In the genomic region with DNA sequence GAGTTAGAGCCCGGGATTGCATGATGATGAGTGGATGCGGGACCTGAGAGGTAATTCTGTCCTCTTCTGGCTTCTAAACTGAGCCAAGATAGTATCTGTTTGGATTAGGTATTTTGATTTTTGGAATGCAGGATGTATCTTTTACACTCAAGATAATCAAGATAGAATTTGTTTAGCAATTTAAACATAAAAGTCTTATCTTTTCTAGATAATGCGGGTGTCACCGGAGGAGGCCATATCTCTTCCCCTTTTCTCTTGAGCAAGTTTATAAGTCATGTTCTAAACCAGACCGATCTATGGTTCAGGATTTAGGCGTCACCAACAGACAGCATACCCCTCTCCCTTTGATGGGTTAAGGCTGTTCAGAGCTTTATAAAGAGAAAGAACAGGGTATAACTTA, we compare ENCODE assay signal across 17 mouse cellular contexts. TPM values are rescaled to one million over a fixed set of nuclear protein-coding genes. Genes with fewer than 3 reads are reported as not detected.
DNase-seq lines count a peak whose midpoint lies in the region; ATAC-seq and TF ChIP-seq lines count a peak whose summit lies in the region.
"Had no signal": no experiment of that assay in that cellular context is flagged by ENCODE, and none has a peak within 500 bp of the region (broad histone marks: within the 10 kb centered on the region; RNA-seq: fewer than 3 reads in every experiment).

No protein-coding gene starts in this region.

- peaks cover 14% of the 10 kb centered on the region for H3K4me1 ChIP-seq in hindbrain, embryonic 15.5 days (replicated peaks)
- no peaks in the 10 kb centered on the region for H3K4me1 ChIP-seq in hindbrain, embryonic 11.5 days (replicated peaks; ENCODE audit: control insufficient read depth, insufficient read depth, low read length)
- peaks cover 6% of the 10 kb centered on the region for H3K4me1 ChIP-seq in lung, adult 2 months (ENCODE audit: control insufficient read depth, insufficient read depth, low read length)
- H3K4me1 ChIP-seq in MEL (ENCODE audit: control insufficient read depth in 1 of 2, insufficient read depth in 2 of 2, low read length in 2 of 2), result peaks cover 2 to 20% of the 10 kb centered on the region in 2 experiments

- peak; percentile 30 for DNase-seq in heart, adult 11 months
- DNase-seq in heart, postnatal 14 days, result no peak
- no peak for DNase-seq in hindbrain, embryonic 11.5 days (ENCODE audit: low spot score)
- no peak for DNase-seq in lung, adult 2 months
- DNase-seq in lung, postnatal 14 days, result no peak
- peak; percentile 28 for DNase-seq in MEL (ENCODE audit: low read depth, low spot score)
- no peak for DNase-seq in left cerebral cortex, adult 2 months (ENCODE audit: extremely low spot score in 1 of 2, low spot score in 2 of 2)
- DNase-seq: adrenal gland, postnatal 14 days; cerebellum, adult 11-12 months; cerebellum, adult 9-10 months; forebrain, postnatal 0 days; gastrocnemius, postnatal 14 days had no signal

- H3K36me3 ChIP-seq in hindbrain, embryonic 15.5 days, result no peaks in the 10 kb centered on the region
- H3K36me3 ChIP-seq in hindbrain, embryonic 11.5 days (ENCODE audit: control insufficient read depth, insufficient read depth, low read length), result no peaks in the 10 kb centered on the region
- peaks cover 0 to 21% of the 10 kb centered on the region in 2 experiments; a peak in 2 of 4 replicates for H3K36me3 ChIP-seq in MEL (ENCODE audit: control insufficient read depth in 1 of 2, insufficient read depth in 2 of 2, low read length in 2 of 2)
- H3K36me3 ChIP-seq: embryonic facial prominence, embryonic 12.5 days had no signal

- TF ChIP-seq CTCF in lung, adult 2 months (IDR thresholded peaks at IDR 0.05; ENCODE audit: insufficient read depth, low read length), result no peak
- no peak for TF ChIP-seq CTCF in MEL (IDR thresholded peaks at IDR 0.05 in 2 of 3, conservative IDR thresholded peaks at IDR 0.05 in 1 of 3; ENCODE audit: control insufficient read depth in 1 of 3, insufficient read depth in 1 of 3, low read depth in 2 of 3, low read length in 3 of 3, poor library complexity in 1 of 3, severe bottlenecking in 1 of 3)
- TF ChIP-seq CTCF in left cerebral cortex, adult 2 months (IDR thresholded peaks at IDR 0.05), result no peak

- H3K4me2 ChIP-seq in hindbrain, embryonic 15.5 days, result no peak overlapping the region
- no peak overlapping the region for H3K4me2 ChIP-seq in hindbrain, embryonic 11.5 days (replicated peaks; ENCODE audit: low read depth, low read length)
- H3K4me2 ChIP-seq: embryonic facial prominence, embryonic 12.5 days had no signal

- 0 out of 2 replicates have a peak overlapping the region, but pooled peaks have one; percentile 16 for H3K9ac ChIP-seq in hindbrain, embryonic 15.5 days
- H3K9ac ChIP-seq in hindbrain, embryonic 11.5 days (ENCODE audit: low read depth, low read length), result no peak overlapping the region
- no peak overlapping the region for H3K9ac ChIP-seq in MEL (ENCODE audit: control insufficient read depth, low read depth, low read length, poor library complexity, severe bottlenecking)
- H3K9ac ChIP-seq: embryonic facial prominence, embryonic 12.5 days; hindbrain, embryonic 14.5 days had no signal

- no peaks in the 10 kb centered on the region for H3K27me3 ChIP-seq in hindbrain, embryonic 15.5 days
- H3K27me3 ChIP-seq in hindbrain, embryonic 11.5 days (ENCODE audit: control insufficient read depth, insufficient read depth, low read length), result no peaks in the 10 kb centered on the region
- no peaks in the 10 kb centered on the region for H3K27me3 ChIP-seq in MEL (ENCODE audit: control insufficient read depth in 1 of 2, insufficient read depth in 2 of 2, low read length in 2 of 2)
- H3K27me3 ChIP-seq: embryonic facial prominence, embryonic 12.5 days; Patski had no signal

- intact Hi-C loops in heart, postnatal 14 days (cut with DNase I), result no loop called here
- intact Hi-C loops in left cerebral cortex, adult 2 months (cut with DNase I), result no loop called here

- peaks cover 15% of the 10 kb centered on the region for H3K79me2 ChIP-seq in MEL (ENCODE audit: control insufficient read depth, insufficient read depth, low read length, poor library complexity)

- peak; percentile 24 to 82; a peak in 3 of 4 replicates for TF ChIP-seq EP300 in MEL (IDR thresholded peaks at IDR 0.05; ENCODE audit: low read depth in 1 of 2, low read length in 2 of 2)

- no peaks in the 10 kb centered on the region for H3K9me3 ChIP-seq in hindbrain, embryonic 15.5 days
- no peaks in the 10 kb centered on the region for H3K9me3 ChIP-seq in hindbrain, embryonic 11.5 days (ENCODE audit: control insufficient read depth, low read length)
- no peaks in the 10 kb centered on the region for H3K9me3 ChIP-seq in MEL (replicated peaks; ENCODE audit: insufficient read depth, low read length)
- H3K9me3 ChIP-seq: embryonic facial prominence, embryonic 12.5 days had no signal

- no peak for TF ChIP-seq POLR2A in lung, adult 2 months (IDR thresholded peaks at IDR 0.05; ENCODE audit: borderline replicate concordance, extremely low read depth, low read depth, low read length)
- TF ChIP-seq POLR2A in MEL (IDR thresholded peaks at IDR 0.05; ENCODE audit: control insufficient read depth in 1 of 2, insufficient read depth in 1 of 2, low read depth in 1 of 2, low read length in 2 of 2, poor library complexity in 1 of 2), result no peak

- TF ChIP-seq RAD21 in MEL (IDR thresholded peaks at IDR 0.05; ENCODE audit: low read depth, low read length), result no peak

- WGBS in hindbrain, embryonic 15.5 days, result 93% methylated on average over 6 of the region's 6 CpGs
- 97% methylated on average over 6 of the region's 6 CpGs for WGBS in hindbrain, embryonic 11.5 days
- 52% methylated on average over 6 of the region's 6 CpGs for WGBS in lung, adult 2 months

- ATAC-seq in hindbrain, embryonic 15.5 days (ENCODE audit: low FRiP score, low read depth), result no peak
- ATAC-seq in hindbrain, embryonic 11.5 days (ENCODE audit: low FRiP score), result no peak
- ATAC-seq: activated CD4-positive, CD25-positive, alpha-beta regulatory T cell, adult 4 months; forebrain, postnatal 0 days; Patski had no signal

- no peak overlapping the region for H3K27ac ChIP-seq in hindbrain, embryonic 15.5 days (replicated peaks)
- H3K27ac ChIP-seq in hindbrain, embryonic 11.5 days (ENCODE audit: low read depth, low read length), result no peak overlapping the region
- no peak overlapping the region for H3K27ac ChIP-seq in MEL (ENCODE audit: control insufficient read depth, low read depth, low read length)
- no peak overlapping the region for H3K27ac ChIP-seq in left cerebral cortex, adult 2 months
- H3K27ac ChIP-seq: embryonic facial prominence, embryonic 12.5 days; hindbrain, embryonic 14.5 days had no signal

- no peak overlapping the region for H3K4me3 ChIP-seq in hindbrain, embryonic 15.5 days
- no peak overlapping the region for H3K4me3 ChIP-seq in hindbrain, embryonic 11.5 days (ENCODE audit: low read depth, low read length)
- peak overlapping the region; percentile 52 for H3K4me3 ChIP-seq in lung, adult 2 months (replicated peaks; ENCODE audit: extremely low read depth, low read depth, low read length)
- no peak overlapping the region for H3K4me3 ChIP-seq in MEL (ENCODE audit: control insufficient read depth in 1 of 2, insufficient read depth in 1 of 2, low read depth in 2 of 2, low read length in 2 of 2)
- no peak overlapping the region for H3K4me3 ChIP-seq in left cerebral cortex, adult 2 months
- H3K4me3 ChIP-seq: embryonic facial prominence, embryonic 12.5 days had no signal

TF ChIP-seq in MEL, 35 proteins besides CTCF, POLR2A, EP300 and RAD21:
- TF ChIP-seq GABPA (IDR thresholded peaks at IDR 0.05; ENCODE audit: low read depth, low read length) (no peak), BHLHE40 (IDR thresholded peaks at IDR 0.05; ENCODE audit: borderline replicate concordance, low read depth, low read length) (no peak), MEF2A (IDR thresholded peaks at IDR 0.05; ENCODE audit: extremely low read depth, insufficient replicate concordance, low read depth, low read length, poor library complexity, severe bottlenecking) (no peak), KAT2A (conservative IDR thresholded peaks at IDR 0.05; ENCODE audit: low read depth, low read length) (no peak), MAX (IDR thresholded peaks at IDR 0.05; ENCODE audit: low read length) (no peak), TCF12 (IDR thresholded peaks at IDR 0.05; ENCODE audit: low read depth, low read length) (0 out of 2 replicates have a peak, but pooled peaks have one; percentile 5), GATA1 (IDR thresholded peaks at IDR 0.05; ENCODE audit: low read depth, low read length) (peak; percentile 87), TAL1 (IDR thresholded peaks at IDR 0.05; ENCODE audit: low read length) (no peak), UBTF (IDR thresholded peaks at IDR 0.05; ENCODE audit: borderline replicate concordance, insufficient read depth, low read depth, low read length) (no peak), RCOR1 (IDR thresholded peaks at IDR 0.05; ENCODE audit: low read depth, low read length) (peak; percentile 76), USF1 (IDR thresholded peaks at IDR 0.05; ENCODE audit: low read depth, low read length) (no peak)

RNA-seq across cellular contexts. Expression of a gene that starts 3.1 kb away (rescaled TPM):
- 10 to 100 TPM; 11.9 to 14.7 TPM for total RNA-seq in heart, postnatal 14 days (2021)
- 13.2 and 13.8 TPM in 2 replicates for polyA plus RNA-seq in hindbrain, embryonic 15.5 days (2015; fragmentation: Nextera tagmentation; extraction: Ambion mirVana)
- 13.8 and 19.0 TPM in 2 replicates for polyA plus RNA-seq in hindbrain, embryonic 11.5 days (2014; fragmentation: Nextera tagmentation; extraction: Ambion mirVana)
- polyA plus RNA-seq in lung, adult 2 months (2012; rRNA removed), result 11.8 and 15.1 TPM in 2 replicates
- total RNA-seq in MEL (2012; rRNA removed), result 3.6 and 4.2 TPM in 2 replicates
- polyA plus RNA-seq in MEL (2012; ENCODE audit: insufficient read depth in 1 of 2, insufficient read length in 2 of 2, low read depth in 1 of 2, low replicate concordance in 2 of 2, missing spikeins in 1 of 2), result 1 to 10 TPM in 1 of 2 experiments, not detected in 1; 5.8 TPM
- total RNA-seq in left cerebral cortex, adult 2 months (2021), result 10 to 100 TPM; 34.2 to 35.5 TPM

Comparison
In these comparisons a context has a peak if more than half of its experiments do, and no peak if none do; other contexts are left out.
1. DNase-seq: peak in heart, adult 11 months (single experiment) and MEL (single experiment); none in heart, postnatal 14 days (0 of 2), hindbrain, embryonic 11.5 days (single experiment), lung, adult 2 months (single experiment), lung, postnatal 14 days (single experiment) and left cerebral cortex, adult 2 months (0 of 2).